Mouse (Mus musculus) thymus, postnatal 25 days (tissue): ENCODE measurements at regions not wholly inside any gene's neighbourhood (a gene's known extent, or its start where the extent isn't known, plus 50 kb on each side); places are given as distances from the start of the nearest gene placed in this dataset.

Experiments used
- DNase-seq: peaks from one replicate; pipeline ENCODE4 v3.0.0; 2022

DNA sequence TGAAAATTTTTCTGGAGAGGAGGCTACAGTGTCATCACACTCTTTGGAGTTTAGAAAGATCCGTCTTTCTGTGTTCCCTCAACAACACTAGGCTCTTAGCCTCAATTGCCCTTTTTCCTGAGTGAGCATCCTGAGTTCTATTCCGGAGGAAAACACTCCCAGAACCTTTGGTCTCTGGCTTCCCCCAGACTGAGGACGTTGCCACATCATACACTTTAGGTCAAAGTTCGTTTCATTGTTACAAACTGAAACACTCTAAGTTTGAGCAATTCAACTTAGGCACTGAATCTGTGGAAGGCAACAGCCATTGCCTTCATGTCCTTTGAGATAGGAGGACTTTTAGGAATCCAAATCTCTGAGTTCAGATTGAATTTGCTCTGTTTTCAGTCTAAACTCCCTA, 85.0 kb downstream of the Arl4a start:
- DNase-seq, result no peak

DNA sequence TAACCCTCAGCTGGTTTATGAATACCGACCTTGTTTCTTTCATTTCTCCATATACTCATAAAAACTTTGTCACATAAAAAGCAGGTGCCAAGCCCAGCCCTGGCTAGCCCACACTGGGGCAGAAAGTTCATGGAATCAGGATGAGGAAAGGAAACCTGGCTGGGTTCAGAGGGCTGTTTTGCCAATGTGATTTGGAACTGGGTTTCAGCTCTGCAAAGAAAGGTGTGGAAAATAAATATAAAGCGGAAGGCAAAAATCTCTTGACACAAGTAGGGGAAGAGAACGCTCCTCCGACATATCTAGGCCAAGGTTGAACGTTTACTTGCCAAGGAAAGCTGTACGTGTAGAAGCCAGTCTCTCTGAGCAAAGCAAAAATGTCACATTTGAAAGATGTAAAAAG, 85.9 kb downstream of the Arl4a start:
- no peak for DNase-seq

DNA sequence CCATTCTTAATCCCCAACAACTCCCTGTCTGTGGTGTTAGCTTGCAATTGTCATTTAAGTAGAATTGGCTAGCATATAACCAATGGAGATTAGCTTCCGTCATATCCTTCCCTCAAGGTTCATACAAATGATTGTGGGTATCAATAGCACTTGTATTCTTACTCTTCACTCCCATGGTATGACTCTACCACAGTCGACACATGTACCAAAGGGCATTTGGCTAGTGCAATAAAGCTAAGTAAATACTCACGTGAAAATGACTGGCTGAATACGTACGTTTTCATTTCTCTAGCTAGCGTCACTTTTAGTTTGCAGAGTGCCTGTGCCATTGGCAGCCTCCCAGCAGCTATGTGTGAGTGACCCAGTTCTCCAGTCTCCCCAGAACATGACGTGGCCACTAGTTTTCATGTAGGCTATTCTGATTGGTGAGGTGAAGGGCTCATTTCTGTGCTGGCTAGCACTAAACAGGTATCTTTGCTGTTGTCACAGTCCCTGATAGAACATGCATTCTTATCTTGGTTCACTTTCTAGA, 87.5 kb downstream of the Arl4a start:
- DNase-seq, result no peak

DNA sequence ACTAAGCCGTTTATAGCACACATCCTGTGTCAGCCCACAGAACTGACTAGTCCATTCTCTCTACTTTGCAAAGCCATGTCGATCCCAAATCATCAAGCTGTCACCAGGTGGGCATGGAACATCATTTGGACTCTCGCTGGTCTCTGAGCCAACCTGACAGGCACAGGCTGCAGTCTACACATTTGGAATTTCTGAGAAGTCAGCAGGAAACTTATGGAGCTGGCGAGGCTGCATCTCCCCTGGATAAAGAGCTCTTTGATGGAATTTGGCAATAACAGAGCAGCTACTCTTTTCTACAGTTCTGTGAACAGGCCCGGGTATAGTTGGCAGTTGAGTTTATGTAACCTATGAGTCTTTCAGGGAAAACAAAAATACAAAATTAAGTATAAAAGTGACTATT, 94.9 kb downstream of the Arl4a start:
- no peak for DNase-seq

DNA sequence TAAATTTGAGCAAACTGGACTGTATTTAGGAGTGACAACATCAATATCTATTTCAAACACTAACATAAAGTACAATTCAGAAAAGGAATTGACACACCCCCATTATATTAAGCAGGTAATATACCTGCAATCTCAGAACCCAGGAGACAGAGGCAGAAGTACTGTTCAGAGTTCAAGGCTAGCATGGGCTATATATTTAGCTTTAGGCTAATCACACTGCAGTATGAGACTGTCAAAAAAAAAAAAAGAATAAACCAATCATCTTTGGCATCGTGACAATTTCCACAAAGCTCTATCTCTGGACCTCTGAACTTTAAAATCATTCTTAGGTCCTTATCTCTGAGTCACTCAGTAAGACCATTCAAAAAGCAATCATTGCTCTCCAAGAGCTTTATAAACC, 96.7 kb downstream of the Arl4a start:
- no peak for DNase-seq

DNA sequence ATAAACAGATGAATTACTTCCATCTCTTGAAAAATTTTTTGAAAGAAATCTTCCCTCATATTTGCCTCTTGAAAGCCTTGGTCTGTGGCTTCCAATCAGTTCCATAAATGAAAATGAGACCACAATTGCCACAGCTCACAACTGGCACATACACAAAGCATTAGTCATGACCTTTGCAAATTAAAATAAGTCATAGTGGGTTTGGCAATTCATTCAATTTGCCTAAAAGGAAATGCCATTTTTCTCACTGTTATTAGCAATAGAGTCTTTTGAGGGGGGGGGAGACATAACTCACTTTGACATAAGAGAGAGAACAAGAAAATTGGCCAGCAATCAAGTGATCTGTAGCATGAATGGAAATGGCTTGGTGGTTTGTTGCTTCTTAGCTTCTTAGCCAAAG, 98.8 kb downstream of the Arl4a start:
- no peak for DNase-seq

DNA sequence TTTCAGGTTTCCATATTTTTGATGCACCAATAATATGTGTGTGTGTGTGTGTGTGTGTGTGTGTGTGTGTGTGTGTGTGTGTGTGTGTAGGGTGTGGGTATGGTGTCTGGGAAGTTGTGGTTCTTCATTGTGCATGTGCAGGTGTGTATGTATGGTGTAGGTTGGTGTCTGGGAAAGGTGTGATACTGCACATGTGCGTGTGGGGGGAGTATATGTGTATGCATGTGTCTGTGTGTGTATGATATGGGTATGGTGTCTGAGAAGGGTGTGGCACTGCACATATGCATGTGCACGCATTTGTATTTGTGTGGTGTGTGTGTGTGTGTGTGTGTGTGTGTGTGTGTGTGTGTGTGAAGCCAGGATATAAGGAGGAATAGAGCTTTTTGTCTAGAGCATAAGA, 99.6 kb downstream of the Arl4a start:
- no peak for DNase-seq

DNA sequence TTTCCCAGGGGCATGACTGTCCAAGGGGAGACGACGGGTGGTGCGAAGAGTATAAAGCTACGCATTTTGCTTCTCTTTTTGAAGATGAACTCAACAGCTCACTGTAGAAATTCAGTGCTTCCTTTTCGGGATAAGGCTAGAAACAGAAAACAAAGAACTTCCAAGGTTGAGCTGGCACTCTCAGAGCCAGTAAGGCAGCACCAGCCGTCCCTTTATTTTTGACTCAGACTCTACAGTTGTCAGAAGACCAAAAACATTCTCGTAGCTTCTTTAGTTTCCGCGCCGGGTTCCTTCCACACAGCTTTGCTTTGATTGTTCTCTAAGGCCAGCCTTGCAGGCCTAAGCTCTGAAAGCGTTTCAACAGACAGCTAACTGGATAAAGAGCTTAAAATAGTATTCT, 101.5 kb downstream of the Arl4a start:
- DNase-seq, result no peak

DNA sequence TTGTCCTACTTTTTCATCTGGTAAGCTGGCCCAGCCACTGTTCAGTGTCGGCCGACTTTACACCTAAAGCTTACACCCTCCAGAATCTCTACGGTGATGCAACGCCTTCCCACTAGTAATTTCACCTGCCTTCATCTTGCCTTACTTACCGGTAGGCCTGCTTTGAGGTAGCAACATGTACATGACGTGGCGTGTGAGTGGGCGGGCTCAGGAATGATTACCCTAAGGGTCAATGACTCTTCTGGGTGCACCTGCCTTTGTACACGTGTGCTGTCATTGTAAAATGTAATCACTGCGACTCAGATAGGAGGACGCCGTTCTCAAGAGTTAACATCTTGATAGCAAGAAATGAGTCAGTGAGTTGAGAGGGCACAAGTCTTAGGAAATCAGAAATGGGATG, 102.0 kb downstream of the Arl4a start:
- DNase-seq, result no peak

DNA sequence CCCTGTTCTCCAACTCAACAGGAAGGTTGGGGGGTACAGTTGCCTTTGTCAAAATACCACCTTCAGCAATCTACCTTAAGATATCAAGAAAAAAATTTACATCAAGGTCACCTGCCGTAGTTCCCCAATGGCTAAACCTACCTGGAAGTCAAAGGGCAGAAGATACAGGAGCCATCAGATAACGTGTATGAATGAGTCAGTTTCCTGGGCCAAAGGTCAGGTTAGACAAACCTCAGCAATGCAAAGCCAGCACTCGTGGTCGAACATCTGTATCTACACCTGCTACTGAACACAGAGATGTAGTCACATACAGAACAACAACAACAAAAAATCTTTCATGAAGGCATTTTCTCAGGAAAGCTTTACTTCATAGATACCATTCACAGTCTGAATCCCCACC, 102.9 kb downstream of the Arl4a start:
- DNase-seq, result no peak

DNA sequence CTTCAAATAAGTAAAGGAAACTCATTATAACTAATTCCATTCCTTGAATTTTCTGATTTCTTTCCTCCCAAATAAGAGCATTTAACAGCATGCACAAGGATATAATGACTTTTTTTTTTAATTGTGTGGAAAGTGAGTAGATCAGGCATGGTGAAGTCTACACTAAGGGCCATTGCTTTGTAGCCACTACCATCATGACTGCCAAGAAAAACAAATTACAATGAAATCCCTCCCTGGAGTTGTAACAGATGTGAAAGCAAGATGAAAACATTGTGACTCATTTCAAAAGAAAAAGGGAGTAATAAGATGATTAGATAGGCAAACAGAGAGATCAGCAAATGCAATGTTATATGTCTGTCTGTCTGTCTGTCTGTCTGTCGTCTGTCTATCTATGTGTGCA, 106.6 kb downstream of the Arl4a start:
- DNase-seq, result no peak

DNA sequence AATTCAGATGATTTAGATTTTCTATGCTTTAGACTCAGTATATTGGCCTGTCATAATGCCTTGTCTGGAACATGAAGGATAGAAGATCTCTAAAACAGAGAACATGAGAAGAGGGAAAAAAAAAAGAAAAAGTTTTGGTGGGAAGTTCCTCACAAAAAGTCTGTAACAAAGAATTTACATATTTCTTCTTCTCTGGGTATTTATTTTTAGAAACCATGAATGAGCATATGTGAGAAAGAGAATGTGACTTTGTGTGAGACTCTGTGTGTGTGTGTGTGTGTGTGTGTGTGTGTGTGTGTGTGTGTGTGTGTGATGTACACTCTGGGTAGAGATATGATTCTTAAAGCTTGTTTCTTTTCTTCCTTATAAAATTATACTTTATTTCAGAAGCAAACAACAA, 109.9 kb downstream of the Arl4a start:
- no peak for DNase-seq

DNA sequence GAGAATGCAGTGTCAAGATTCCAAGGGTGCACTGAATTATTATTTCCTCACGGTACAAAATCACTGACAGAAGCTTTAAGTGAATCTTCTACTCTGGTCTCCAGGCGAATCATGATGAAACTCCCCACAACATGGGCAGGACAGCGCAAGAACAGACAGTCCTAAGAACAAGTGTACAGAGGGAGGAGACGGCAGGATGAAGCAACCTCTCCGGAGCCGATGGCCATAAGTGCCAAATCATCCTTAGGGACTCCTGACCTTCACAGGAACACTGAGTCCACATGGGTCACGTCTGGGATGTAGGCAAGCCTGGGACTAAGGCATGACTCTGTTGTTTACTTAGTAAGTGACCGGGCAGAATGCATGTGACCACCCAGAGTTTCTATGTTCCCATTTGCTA, 110.8 kb downstream of the Arl4a start:
- DNase-seq, result no peak

DNA sequence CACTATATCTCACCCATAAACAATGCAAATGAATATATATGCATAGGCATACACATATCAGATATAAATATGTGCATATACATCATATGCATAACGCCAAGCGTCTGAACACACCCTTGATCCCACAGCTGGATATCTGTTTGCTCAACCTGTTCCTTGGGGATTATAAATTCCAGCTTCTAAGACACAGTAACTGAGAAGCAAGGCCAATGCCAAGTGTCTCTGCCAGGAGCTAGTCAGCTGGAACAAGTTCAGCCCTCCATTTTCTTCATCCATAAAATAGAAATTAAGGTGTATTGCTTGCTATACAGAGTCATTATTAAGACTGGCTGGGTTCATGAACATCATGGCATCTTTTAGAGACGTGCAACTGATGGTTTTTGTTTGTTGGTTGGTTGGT, 116.3 kb downstream of the Arl4a start:
- DNase-seq, result no peak

DNA sequence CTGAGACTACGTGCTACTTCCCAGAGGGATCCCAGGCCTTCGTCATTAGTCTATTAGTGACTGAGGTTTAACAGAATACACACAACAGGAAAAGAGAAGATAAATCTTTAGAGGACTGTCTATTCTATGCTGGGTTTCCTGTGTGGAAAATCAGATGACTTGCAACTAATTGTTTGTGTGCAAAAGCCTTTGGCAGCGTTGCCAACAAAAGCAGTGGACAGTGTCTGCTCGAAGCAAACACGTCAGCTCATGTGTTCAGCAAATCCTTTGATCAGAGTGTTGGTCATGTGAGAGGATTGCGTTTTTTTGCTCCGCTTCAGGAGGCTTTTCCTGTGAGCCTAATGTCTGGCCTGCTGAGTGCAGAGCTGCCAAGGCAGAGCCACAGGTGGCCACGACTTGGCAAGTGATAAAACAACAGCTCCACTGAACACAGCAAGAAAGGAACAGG, 117.3 kb downstream of the Arl4a start:
- DNase-seq, result no peak

DNA sequence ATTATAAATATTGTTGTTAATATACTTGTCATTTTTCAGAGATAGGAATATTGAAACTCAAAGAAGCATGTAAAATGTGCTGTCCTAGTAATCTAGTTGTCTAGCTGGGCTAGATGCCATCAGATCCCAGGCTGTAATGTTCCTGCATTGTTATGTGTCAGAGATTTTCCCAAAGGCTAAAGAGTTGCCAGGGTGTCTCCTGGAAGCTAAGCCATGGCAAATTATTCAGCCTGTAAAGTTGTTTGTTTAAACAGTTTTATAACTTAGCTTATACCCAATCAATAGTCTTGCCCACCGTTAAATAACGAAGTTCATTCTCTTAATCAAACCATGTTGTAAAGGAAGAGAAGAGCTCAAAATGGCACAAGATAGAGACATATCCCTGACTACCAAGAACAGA, 117.9 kb downstream of the Arl4a start:
- no peak for DNase-seq

DNA sequence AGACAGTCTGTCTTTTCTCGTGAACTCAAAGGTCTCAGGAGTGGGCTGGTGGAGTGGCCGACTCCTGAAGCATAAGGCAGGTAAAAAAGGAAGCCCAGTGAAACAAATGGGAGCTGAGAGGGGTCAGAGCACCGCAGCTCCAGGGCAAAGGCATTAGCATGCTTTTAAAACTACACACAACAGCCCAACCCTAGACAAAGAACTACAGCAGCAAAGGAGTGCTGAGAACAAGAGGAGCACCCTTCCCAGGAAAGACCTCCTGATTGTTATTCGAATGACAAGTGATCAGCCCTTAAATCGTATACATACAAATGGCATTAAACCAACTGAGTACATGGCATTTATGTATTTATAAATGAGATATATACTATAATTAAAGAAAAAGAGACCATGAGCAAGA, 149.3 kb downstream of the Arl4a start:
- no peak for DNase-seq

DNA sequence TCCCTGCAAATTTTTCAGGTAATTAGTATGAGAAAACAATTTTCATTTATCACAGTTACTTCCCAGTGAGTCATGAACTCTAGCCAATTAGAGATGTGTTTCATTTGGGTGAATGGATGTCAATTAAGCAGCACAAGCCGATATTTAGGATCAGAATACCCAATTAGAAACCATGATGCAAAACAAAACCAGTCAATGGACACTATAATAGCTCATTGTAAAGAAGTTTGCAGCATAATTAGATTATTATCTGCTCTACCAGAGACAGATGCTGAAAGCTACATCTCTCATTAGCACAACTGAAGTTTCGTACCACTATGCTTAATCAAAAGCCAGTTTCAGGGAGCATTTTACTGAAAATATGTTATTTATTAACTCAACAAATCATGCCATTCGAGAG, 152.5 kb downstream of the Arl4a start:
- DNase-seq, result no peak

DNA sequence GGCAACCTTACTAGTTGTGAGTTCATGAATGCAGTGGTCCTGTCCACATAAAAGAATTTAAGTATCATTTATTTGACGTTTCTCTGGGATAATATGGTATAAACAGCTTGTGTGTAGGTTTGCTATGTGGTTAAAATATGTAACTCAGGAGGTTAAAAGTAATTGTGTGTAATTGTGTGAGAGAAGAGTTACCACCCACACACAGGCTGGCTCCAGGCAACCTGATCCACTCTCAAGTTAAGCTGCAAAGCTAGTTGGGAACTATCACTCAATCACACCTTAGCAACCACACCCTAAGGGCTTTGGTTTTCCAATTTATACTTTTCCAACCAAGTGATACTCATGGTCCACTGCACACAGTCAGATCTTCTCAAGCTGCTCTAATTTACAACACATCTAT, 157.5 kb downstream of the Arl4a start:
- DNase-seq, result no peak

DNA sequence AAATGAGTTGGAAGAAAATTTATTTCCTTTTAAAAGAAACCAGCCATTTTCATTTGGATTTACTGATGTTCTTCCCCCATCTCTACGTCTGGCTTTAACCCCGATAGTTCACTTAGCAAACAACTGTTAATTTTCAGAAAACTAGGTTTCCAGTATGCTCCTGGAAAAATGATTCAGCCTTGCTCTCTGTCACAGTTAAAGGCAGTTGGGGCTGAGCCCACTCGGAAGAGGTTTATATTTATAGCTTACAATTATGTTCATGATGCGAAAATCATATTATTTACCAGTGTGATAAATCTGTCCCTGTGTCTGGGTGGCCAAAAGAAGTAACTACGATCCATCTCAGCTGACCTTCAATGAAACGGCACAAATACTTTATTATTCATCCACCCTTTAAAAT, 163.9 kb downstream of the Arl4a start:
- no peak for DNase-seq

DNA sequence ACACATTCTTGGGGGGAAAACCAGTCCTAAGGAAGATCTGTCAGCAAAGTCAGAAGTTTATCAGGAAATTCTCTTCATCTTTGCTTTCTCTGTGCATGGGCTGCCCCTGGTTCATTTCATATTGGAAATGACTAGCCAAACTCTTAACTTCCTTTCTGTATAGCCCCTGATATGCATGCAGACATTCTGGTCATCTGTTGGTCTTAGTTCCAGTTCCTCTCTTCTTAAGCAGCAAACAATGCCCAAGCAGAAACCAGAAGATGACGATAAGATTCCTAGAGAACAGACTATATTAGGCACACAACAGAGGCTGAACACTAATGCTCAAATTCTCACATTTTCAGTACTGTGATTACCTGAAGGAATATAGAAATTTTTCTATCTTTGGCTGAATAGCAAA, 176.0 kb downstream of the Arl4a start:
- DNase-seq, result no peak

DNA sequence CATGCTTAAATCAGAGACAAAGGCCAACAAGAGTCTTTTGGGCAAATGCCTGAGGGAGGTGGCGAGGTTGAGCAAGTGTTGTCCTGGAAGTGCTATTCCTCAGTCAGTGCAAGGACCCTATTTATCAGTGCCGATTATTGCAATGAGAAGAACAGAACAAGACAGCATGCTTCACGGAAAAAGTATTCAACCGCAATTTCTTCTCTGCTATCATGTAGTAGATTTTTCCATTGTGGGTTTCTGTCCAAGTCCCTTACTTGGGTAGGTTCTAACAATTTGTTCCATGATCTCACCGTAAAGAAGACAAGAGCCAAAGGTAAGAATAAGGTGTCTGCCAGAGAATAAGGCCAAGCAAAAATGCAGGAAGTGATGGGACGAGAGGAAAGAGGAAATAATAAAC, 186.2 kb downstream of the Arl4a start:
- DNase-seq, result no peak

DNA sequence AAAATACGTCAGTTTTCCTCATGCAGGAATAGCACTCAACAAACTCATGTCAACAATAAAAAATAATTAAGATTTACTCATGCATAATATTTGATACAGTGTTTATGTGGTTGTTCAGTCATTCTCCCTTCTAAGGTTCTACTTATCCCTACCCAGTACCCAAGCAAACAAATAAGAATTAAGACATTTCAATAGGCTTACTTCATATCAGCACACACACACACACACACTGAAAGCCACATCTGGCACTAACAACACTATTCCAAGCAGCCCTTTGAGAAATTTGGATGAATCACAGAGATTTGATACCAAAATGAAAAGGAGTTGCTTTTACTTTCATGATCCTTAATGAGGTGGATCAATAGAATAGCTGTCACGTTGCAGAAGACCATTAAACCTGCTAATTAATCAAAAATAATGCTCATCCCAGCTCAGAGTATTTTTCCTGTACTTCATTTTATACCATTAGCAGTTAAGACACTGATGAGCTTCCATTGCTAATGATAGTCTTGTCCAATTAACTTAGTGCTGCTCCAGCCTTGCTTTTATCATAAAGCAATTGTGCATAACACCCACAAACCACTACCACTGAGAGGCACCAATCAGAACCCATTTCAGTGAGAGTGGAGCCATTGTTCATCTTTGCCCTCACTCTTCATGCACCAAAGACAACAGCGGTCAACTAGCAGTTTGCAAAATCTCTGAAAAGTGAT, 188.3 kb downstream of the Arl4a start:
- DNase-seq, result no peak

DNA sequence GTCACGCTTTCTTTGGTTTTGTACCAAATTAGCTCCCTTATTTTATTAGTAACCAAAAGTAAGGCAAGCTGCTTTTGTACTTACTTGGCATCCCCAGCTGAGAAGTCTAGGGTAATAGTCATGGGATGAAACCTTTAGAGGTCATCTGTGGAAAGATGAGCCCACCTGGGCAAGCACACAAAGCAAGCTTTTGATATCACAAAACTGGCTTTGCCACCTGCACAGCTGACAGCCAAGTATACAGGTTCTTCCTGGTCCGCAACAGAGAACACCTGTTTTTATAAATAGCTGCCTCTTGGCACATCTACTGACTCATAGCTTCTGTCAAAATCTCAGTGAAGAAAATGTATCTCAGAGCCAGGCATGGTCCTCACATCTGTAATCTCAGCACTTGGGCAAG, 197.2 kb downstream of the Arl4a start:
- no peak for DNase-seq

DNA sequence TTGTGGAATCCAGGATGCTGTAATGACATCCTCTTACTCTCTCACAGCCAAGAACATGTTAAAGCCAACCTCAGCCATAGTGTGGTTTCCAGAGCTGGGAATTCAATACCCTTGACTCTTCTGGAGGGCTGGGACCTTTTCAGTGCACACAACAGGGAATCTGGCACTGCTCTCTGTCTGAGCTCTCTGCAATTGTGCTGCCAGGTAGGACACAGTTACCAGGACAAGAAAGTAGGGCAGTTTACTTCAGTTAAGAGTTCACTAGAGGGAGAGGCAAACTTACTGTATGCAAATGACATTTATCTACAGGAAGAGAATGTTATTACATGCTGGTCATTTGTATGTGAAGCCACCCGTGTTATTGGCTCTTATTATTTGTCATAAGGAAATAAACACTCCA, 197.6 kb downstream of the Arl4a start:
- DNase-seq, result no peak
